Comparison of ENCODE assay signal across 8 mouse cellular contexts in the genomic region with DNA sequence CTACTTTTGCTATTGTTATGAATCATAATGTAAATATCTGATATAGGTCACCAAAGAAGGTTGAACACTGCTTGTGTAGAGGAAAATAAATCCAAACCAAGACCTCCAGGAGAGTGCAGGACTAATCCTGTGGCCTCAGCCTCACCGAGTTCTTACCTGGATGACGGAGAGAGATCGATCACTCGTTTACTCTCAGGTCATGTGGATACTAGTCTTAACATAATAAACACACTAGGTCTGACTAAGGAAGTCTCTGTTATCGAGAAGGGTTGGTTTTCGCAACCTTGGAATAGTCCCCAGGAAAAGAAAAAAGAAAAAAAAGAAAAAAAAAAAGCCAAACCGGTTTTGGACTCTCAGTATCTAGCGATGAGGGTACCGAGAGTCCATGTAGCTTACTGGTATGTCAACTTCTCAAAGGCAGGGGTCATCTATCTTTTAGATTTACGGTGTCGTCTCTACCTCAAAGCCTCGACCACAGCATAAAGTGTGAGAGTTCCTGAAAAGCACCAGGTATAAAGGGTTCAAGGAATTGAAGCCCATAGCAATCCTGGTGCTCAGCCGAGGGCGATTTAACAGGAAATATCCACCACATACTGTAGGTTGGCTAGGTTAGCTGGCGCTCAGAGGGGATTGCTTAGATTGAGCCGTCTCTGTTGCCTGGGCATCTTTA. TPM values are rescaled to one million over a fixed set of nuclear protein-coding genes. Genes with fewer than 3 reads are reported as not detected.
A peak's percentile ranks its signal among the peaks of the same experiment; 100 is the strongest.
DNase-seq lines count a peak whose midpoint lies in the region; ATAC-seq and TF ChIP-seq lines count a peak whose summit lies in the region.

No protein-coding gene starts in this region.

- no peaks in the 10 kb centered on the region for H3K9me3 ChIP-seq in forebrain, embryonic 15.5 days
- H3K9me3 ChIP-seq in liver, embryonic 16.5 days (replicated peaks; ENCODE audit: control insufficient read depth, low read length): no peaks in the 10 kb centered on the region

- 50% methylated on average over 16 of the region's 16 CpGs for WGBS in forebrain, embryonic 15.5 days
- 31% methylated on average over 16 of the region's 16 CpGs for WGBS in liver, embryonic 16.5 days (ENCODE audit: insufficient replicate concordance)

- peaks cover 21% of the 10 kb centered on the region for H3K4me1 ChIP-seq in forebrain, embryonic 15.5 days
- peaks cover 2% of the 10 kb centered on the region; the same call in 1 of the 2 replicates for H3K4me1 ChIP-seq in liver, embryonic 16.5 days (ENCODE audit: control insufficient read depth, low read depth, low read length)

- no peak for DNase-seq in gastrocnemius, adult 2 months
- DNase-seq in gastrocnemius, postnatal 25 days: no peak
- no peak for DNase-seq in embryo, embryonic 9.5 days (ENCODE audit: extremely low spot score)
- no peak for DNase-seq in T-cell, adult 2 months (ENCODE audit: low spot score)

- H3K36me3 ChIP-seq in forebrain, embryonic 15.5 days: no peaks in the 10 kb centered on the region
- H3K36me3 ChIP-seq in liver, embryonic 16.5 days (ENCODE audit: control insufficient read depth, insufficient read depth): no peaks in the 10 kb centered on the region

- H3K27me3 ChIP-seq in forebrain, embryonic 15.5 days: no peaks in the 10 kb centered on the region
- H3K27me3 ChIP-seq in liver, embryonic 16.5 days (ENCODE audit: control insufficient read depth, insufficient read depth, low read depth, low read length): no peaks in the 10 kb centered on the region

- peak overlapping the region; percentile 57 for H3K9ac ChIP-seq in forebrain, embryonic 15.5 days (replicated peaks)
- H3K9ac ChIP-seq in liver, embryonic 16.5 days (ENCODE audit: low read depth, low read length): peak overlapping the region; percentile 51

- peak; percentile 31 for ATAC-seq in CD4-positive, CD25-positive, alpha-beta regulatory T cell, adult 4 months
- ATAC-seq in forebrain, embryonic 15.5 days (replicated peaks): peak; percentile 0; the same call in 1 of the 2 replicates
- ATAC-seq in liver, embryonic 16.5 days (ENCODE audit: low read depth): peak; percentile 4; the same call in 1 of the 2 replicates
- no peak for ATAC-seq in monocyte, adult 5-6 weeks (replicated peaks; ENCODE audit: insufficient number of reproducible peaks, low FRiP score, low TSS enrichment, poor library complexity, severe bottlenecking)

- peak overlapping the region; percentile 57 for H3K4me2 ChIP-seq in forebrain, embryonic 15.5 days (replicated peaks)
- H3K4me2 ChIP-seq in liver, embryonic 16.5 days (ENCODE audit: low read depth, low read length): peak overlapping the region; percentile 69

- peak overlapping the region; percentile 77 for H3K4me3 ChIP-seq in gastrocnemius, adult 2 months
- H3K4me3 ChIP-seq in forebrain, embryonic 15.5 days: peak overlapping the region; percentile 45
- H3K4me3 ChIP-seq in liver, embryonic 16.5 days (ENCODE audit: low read depth, low read length): peak overlapping the region; percentile 51

- intact Hi-C loops in gastrocnemius, adult 2 months (cut with DNase I): loop anchor here (2.0 to 10.0 kb wide), 3 partner anchors 308 to 504 kb away; a partner anchor contains a TSS

- no peak for TF ChIP-seq CTCF in gastrocnemius, adult 2 months (IDR thresholded peaks at IDR 0.05)

- H3K27ac ChIP-seq in gastrocnemius, adult 2 months: peak overlapping the region; percentile 93
- peak overlapping the region; percentile 62 for H3K27ac ChIP-seq in forebrain, embryonic 15.5 days (replicated peaks)
- H3K27ac ChIP-seq in liver, embryonic 16.5 days (ENCODE audit: low read length): no peak overlapping the region

RNA-seq across cellular contexts. Expression of a gene that starts 0.5 kb away (rescaled TPM):
- total RNA-seq in gastrocnemius, adult 2 months (2021): 10 to 100 TPM in 1 of 2 experiments, 1 to 10 TPM in 1; 8.8 to 11.0 TPM
- 1 to 10 TPM; 5.6 to 7.1 TPM for total RNA-seq in gastrocnemius, postnatal 25 days (2021)
- polyA plus RNA-seq in CD4-positive, CD25-positive, alpha-beta regulatory T cell, adult 4 months (2017; shearing (Covaris generic)): 1 to 10 TPM; 5.4 to 6.3 TPM
- 4.2 and 5.2 TPM in 2 replicates for polyA plus RNA-seq in forebrain, embryonic 15.5 days (2015; fragmentation: Nextera tagmentation; extraction: Ambion mirVana)
- 42.3 and 45.3 TPM in 2 replicates for polyA plus RNA-seq in liver, embryonic 16.5 days (2015; fragmentation: Nextera tagmentation; extraction: Ambion mirVana)
- total RNA-seq in monocyte, adult 5-6 weeks (2017): 1.6 TPM in 1 of 3 replicates, not detected in the others
